In genomic region chr6:70765076-70765475, GRCm38 (mm10) we compare ENCODE assay signal across 24 mouse cellular contexts. TPM values are rescaled to one million over a fixed set of nuclear protein-coding genes. Genes with fewer than 3 reads are reported as not detected.
DNase-seq lines count a peak whose midpoint lies in the region; ATAC-seq and TF ChIP-seq lines count a peak whose summit lies in the region.
"Had no signal": no experiment of that assay in that cellular context is flagged by ENCODE, and none has a peak within 500 bp of the region (broad histone marks: within the 10 kb centered on the region; RNA-seq: fewer than 3 reads in every experiment).

No protein-coding gene starts in this region.

- no peaks in the 10 kb centered on the region for H3K27me3 ChIP-seq in midbrain, embryonic 11.5 days (ENCODE audit: control insufficient read depth, insufficient read depth, low read length)
- no peaks in the 10 kb centered on the region for H3K27me3 ChIP-seq in midbrain, embryonic 10.5 days (ENCODE audit: low read depth, poor library complexity, severe bottlenecking)
- no peaks in the 10 kb centered on the region for H3K27me3 ChIP-seq in small intestine, adult 2 months (ENCODE audit: control insufficient read depth, insufficient read depth, low read length)
- no peaks in the 10 kb centered on the region for H3K27me3 ChIP-seq in splenic B cell, adult 2 months (ENCODE audit: control insufficient read depth, insufficient read depth, low read length, poor library complexity, severe bottlenecking)
- H3K27me3 ChIP-seq: embryonic facial prominence, embryonic 12.5 days; embryonic facial prominence, embryonic 15.5 days; heart, embryonic 12.5 days; heart, embryonic 15.5 days had no signal

- no peak for ATAC-seq in midbrain, embryonic 11.5 days (ENCODE audit: low FRiP score)
- ATAC-seq: forebrain, embryonic 14.5 days; forebrain, postnatal 0 days had no signal

- no peak overlapping the region for H3K4me2 ChIP-seq in midbrain, embryonic 11.5 days
- H3K4me2 ChIP-seq: embryonic facial prominence, embryonic 12.5 days; embryonic facial prominence, embryonic 15.5 days; heart, embryonic 12.5 days; heart, embryonic 15.5 days; hindbrain, embryonic 14.5 days had no signal

- peaks cover 3% of the 10 kb centered on the region; the same call in 1 of the 2 replicates for H3K36me3 ChIP-seq in midbrain, embryonic 11.5 days (ENCODE audit: control insufficient read depth, insufficient read depth, low read length)
- peaks cover 31% of the 10 kb centered on the region for H3K36me3 ChIP-seq in midbrain, embryonic 10.5 days
- peaks cover 33% of the 10 kb centered on the region for H3K36me3 ChIP-seq in small intestine, adult 2 months (ENCODE audit: control insufficient read depth, insufficient read depth, low read length)
- H3K36me3 ChIP-seq in splenic B cell, adult 2 months (ENCODE audit: control insufficient read depth, insufficient read depth, low read length, poor library complexity, severe bottlenecking) = peaks cover 3% of the 10 kb centered on the region; the same call in 1 of the 2 replicates

- H3K9ac ChIP-seq in midbrain, embryonic 11.5 days (ENCODE audit: low read length) = no peak overlapping the region
- H3K9ac ChIP-seq: embryonic facial prominence, embryonic 12.5 days; embryonic facial prominence, embryonic 15.5 days; forebrain, postnatal 0 days; heart, embryonic 12.5 days; heart, embryonic 15.5 days; hindbrain, embryonic 14.5 days had no signal

- no peaks in the 10 kb centered on the region for H3K4me1 ChIP-seq in midbrain, embryonic 11.5 days (ENCODE audit: control insufficient read depth, insufficient read depth, low read length)
- H3K4me1 ChIP-seq in midbrain, embryonic 10.5 days = no peaks in the 10 kb centered on the region
- no peaks in the 10 kb centered on the region for H3K4me1 ChIP-seq in small intestine, adult 2 months (ENCODE audit: control insufficient read depth, insufficient read depth, insufficient read length, low read length)
- H3K4me1 ChIP-seq: embryonic facial prominence, embryonic 12.5 days; embryonic facial prominence, embryonic 15.5 days; heart, embryonic 12.5 days; heart, embryonic 15.5 days had no signal

- TF ChIP-seq POLR2A in small intestine, adult 2 months (IDR thresholded peaks at IDR 0.05; ENCODE audit: low read depth, low read length) = no peak

- 90% methylated on average over 8 of the region's 8 CpGs for WGBS in midbrain, embryonic 11.5 days
- 89% methylated on average over 8 of the region's 8 CpGs for WGBS in midbrain, embryonic 10.5 days
- 86% methylated on average over 8 of the region's 8 CpGs for WGBS in small intestine, adult 2 months

- H3K4me3 ChIP-seq in midbrain, embryonic 11.5 days (ENCODE audit: low read depth, low read length) = no peak overlapping the region
- H3K4me3 ChIP-seq in midbrain, embryonic 10.5 days = no peak overlapping the region
- H3K4me3 ChIP-seq in small intestine, adult 2 months (ENCODE audit: low read depth, low read length) = no peak overlapping the region
- H3K4me3 ChIP-seq: embryonic facial prominence, embryonic 12.5 days; embryonic facial prominence, embryonic 15.5 days; gastrocnemius, adult 2 months; heart, embryonic 12.5 days; heart, embryonic 15.5 days had no signal

- no peaks in the 10 kb centered on the region for H3K9me3 ChIP-seq in midbrain, embryonic 11.5 days (ENCODE audit: control insufficient read depth, low read length)
- no peaks in the 10 kb centered on the region for H3K9me3 ChIP-seq in midbrain, embryonic 10.5 days (replicated peaks)
- H3K9me3 ChIP-seq: embryonic facial prominence, embryonic 12.5 days; embryonic facial prominence, embryonic 15.5 days; heart, embryonic 12.5 days; heart, embryonic 15.5 days had no signal

- DNase-seq in midbrain, embryonic 11.5 days (ENCODE audit: low spot score, missing footprints) = peak; percentile 68
- DNase-seq in midbrain, embryonic 10.5 days (ENCODE audit: low spot score) = no peak
- peak; percentile 33 for DNase-seq in thymus, postnatal 14 days
- no peak for DNase-seq in thymus, adult 18-20 months
- peak; percentile 56 for DNase-seq in splenic B cell, adult 2 months (ENCODE audit: low read depth, low spot score)
- DNase-seq: adrenal gland, adult 2 months; adrenal gland, postnatal 14 days; cerebellum, adult 11 months; cerebellum, adult 2 months; cerebellum, adult 9-11 months; cerebellum, postnatal 25 days; forebrain, postnatal 0 days; gastrocnemius, adult 2 months; gastrocnemius, postnatal 14 days; heart, adult 18-20 months; heart, postnatal 10 days; heart, postnatal 4 days had no signal

- H3K27ac ChIP-seq in midbrain, embryonic 11.5 days (ENCODE audit: low read depth, low read length) = no peak overlapping the region
- no peak overlapping the region for H3K27ac ChIP-seq in midbrain, embryonic 10.5 days (replicated peaks)
- H3K27ac ChIP-seq in small intestine, adult 2 months (ENCODE audit: insufficient read depth, low read depth, low read length) = peak overlapping the region; percentile 43
- H3K27ac ChIP-seq: embryonic facial prominence, embryonic 12.5 days; embryonic facial prominence, embryonic 15.5 days; gastrocnemius, adult 2 months; heart, embryonic 15.5 days; hindbrain, embryonic 14.5 days had no signal

- no peak for TF ChIP-seq CTCF in small intestine, adult 2 months (IDR thresholded peaks at IDR 0.05; ENCODE audit: extremely low read depth, insufficient read length, insufficient replicate concordance, low read depth, low read length)

RNA-seq across cellular contexts. Expression of gene Rpia, which starts 27.0 kb away (rescaled TPM):
- polyA plus RNA-seq in midbrain, embryonic 11.5 days (2014; fragmentation: Nextera tagmentation; extraction: Ambion mirVana) = 1.9 TPM in 2 replicates
- polyA plus RNA-seq in midbrain, embryonic 10.5 days (2016; fragmentation: Nextera tagmentation; extraction: Ambion mirVana) = 1.4 and 2.1 TPM in 2 replicates
- polyA plus RNA-seq in small intestine, adult 2 months (2012; rRNA removed) = 7.3 and 12.9 TPM in 2 replicates

Comparison
In these comparisons a context has a peak if more than half of its experiments do, and no peak if none do; other contexts are left out.
1. DNase-seq: peak in midbrain, embryonic 11.5 days (single experiment), thymus, postnatal 14 days (single experiment) and splenic B cell, adult 2 months (single experiment); none in midbrain, embryonic 10.5 days (single experiment) and thymus, adult 18-20 months (0 of 2).